In the genomic region with DNA sequence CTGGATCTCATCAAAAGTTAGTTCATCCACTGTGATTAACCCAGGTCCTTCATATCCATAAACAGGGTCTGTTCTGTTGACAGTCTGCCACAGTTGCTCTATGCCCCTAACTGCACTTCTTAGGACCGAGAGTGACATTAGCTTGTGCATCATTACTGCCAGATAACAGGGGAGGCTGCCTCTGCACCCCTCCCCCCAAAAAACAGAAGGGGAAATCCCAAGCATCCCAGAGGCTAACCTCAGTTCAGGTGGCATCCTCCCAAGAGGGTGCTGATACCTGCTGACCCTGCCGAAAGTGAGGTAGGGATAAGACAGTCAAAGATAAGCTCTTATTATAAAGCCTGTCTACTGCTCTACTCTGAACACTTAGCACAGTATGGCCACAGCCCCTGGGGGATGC, we compare ENCODE assay signal across 34 mouse cellular contexts.
"Had no signal": no experiment of that assay in that cellular context is flagged by ENCODE, and none has a peak within 500 bp of the region (broad histone marks: within the 10 kb centered on the region; RNA-seq: fewer than 3 reads in every experiment).

No protein-coding gene starts in this region.

- ATAC-seq: hindbrain, embryonic 16.5 days; hindbrain, postnatal 0 days; inflammation-experienced regulatory T-cells, adult 6 months; intestine, embryonic 15.5 days; intestine, embryonic 16.5 days; intestine, postnatal 0 days had no signal

- H3K9ac ChIP-seq: heart, embryonic 12.5 days; heart, embryonic 13.5 days; heart, embryonic 15.5 days; hindbrain, embryonic 12.5 days; hindbrain, embryonic 13.5 days; hindbrain, embryonic 14.5 days; hindbrain, embryonic 15.5 days; intestine, embryonic 15.5 days; kidney, embryonic 15.5 days had no signal

- H3K36me3 ChIP-seq: heart, embryonic 12.5 days; heart, embryonic 13.5 days; heart, embryonic 15.5 days; hindbrain, embryonic 10.5 days; hindbrain, embryonic 12.5 days; hindbrain, embryonic 13.5 days; hindbrain, embryonic 15.5 days; intestine, embryonic 15.5 days; kidney, embryonic 15.5 days had no signal

- H3K9me3 ChIP-seq: heart, embryonic 12.5 days; heart, embryonic 13.5 days; heart, embryonic 15.5 days; hindbrain, embryonic 12.5 days; hindbrain, embryonic 13.5 days; hindbrain, embryonic 15.5 days; intestine, embryonic 15.5 days; kidney, embryonic 15.5 days had no signal

- DNase-seq: heart, postnatal 10 days; heart, postnatal 14 days; heart, postnatal 36 days; heart, postnatal 4 days; kidney, adult 11 months; kidney, adult 18-20 months; kidney, adult 2 months; kidney, adult 8-10 months; kidney, adult 9 months; kidney, postnatal 10 days; kidney, postnatal 14 days; kidney, postnatal 25 days; kidney, postnatal 4 days; layer of hippocampus, adult 9-11 months; layer of hippocampus, postnatal 36 days had no signal

- H3K27ac ChIP-seq: heart, embryonic 13.5 days; heart, embryonic 15.5 days; hindbrain, embryonic 10.5 days; hindbrain, embryonic 12.5 days; hindbrain, embryonic 13.5 days; hindbrain, embryonic 14.5 days; hindbrain, embryonic 15.5 days; hindbrain, postnatal 0 days; intestine, embryonic 15.5 days; kidney, embryonic 15.5 days; kidney, postnatal 0 days; layer of hippocampus, adult 2 months; left cerebral cortex, adult 2 months had no signal

- H3K4me2 ChIP-seq: heart, embryonic 11.5 days; heart, embryonic 12.5 days; heart, embryonic 13.5 days; heart, embryonic 15.5 days; hindbrain, embryonic 12.5 days; hindbrain, embryonic 13.5 days; hindbrain, embryonic 14.5 days; hindbrain, embryonic 15.5 days; intestine, embryonic 15.5 days; kidney, embryonic 15.5 days had no signal

- H3K4me1 ChIP-seq: heart, embryonic 12.5 days; heart, embryonic 13.5 days; heart, embryonic 15.5 days; hindbrain, embryonic 12.5 days; hindbrain, embryonic 15.5 days; intestine, embryonic 15.5 days had no signal

- H3K4me3 ChIP-seq: heart, embryonic 12.5 days; heart, embryonic 13.5 days; heart, embryonic 15.5 days; hindbrain, embryonic 10.5 days; hindbrain, embryonic 12.5 days; hindbrain, embryonic 13.5 days; hindbrain, embryonic 15.5 days; intestine, embryonic 15.5 days; kidney, embryonic 15.5 days; layer of hippocampus, adult 2 months; left cerebral cortex, adult 2 months had no signal

- H3K27me3 ChIP-seq: hindbrain, embryonic 12.5 days; hindbrain, embryonic 15.5 days; intestine, embryonic 15.5 days had no signal
